Mouse (Mus musculus) stomach, postnatal 0 days (tissue): ENCODE measurements around the gene Tent4a.

Experiments used
- CTCF ChIP-seq: IDR thresholded peaks from 2 replicates; pipeline ENCODE4 v1.5.1; 2016; ENCODE audit warnings: antibody characterized with exemption, low read depth, mild to moderate bottlenecking, moderate library complexity
- EP300 ChIP-seq: optimal IDR thresholded peaks from 2 replicates; pipeline ENCODE3; 2016; ENCODE audit warnings: antibody characterized with exemption

GRCm38 (mm10) chr13:69485326-69485725 lies 49.1 kb downstream of the Tent4a start:
- TF ChIP-seq CTCF (peak; percentile 75), EP300 (no peak)
